Mouse (Mus musculus): ENCODE results near the gene Spry2.

GRCm38 (mm10) chr14:105870370-105870936 is 26.2 kb downstream of the Spry2 start:
- no peak for TF ChIP-seq CTCF (IDR thresholded peaks at IDR 0.05; ENCODE audit: borderline replicate concordance, extremely low read depth, insufficient read depth, insufficient read length)
- TF ChIP-seq POLR2A (IDR thresholded peaks at IDR 0.05; ENCODE audit: borderline replicate concordance, extremely low read depth, insufficient read depth, insufficient read length, poor library complexity, severe bottlenecking) = no peak

Data from brain, embryonic 14.5 days (tissue).